Mouse (Mus musculus) left cerebral cortex, adult 9 months (tissue): ENCODE measurements at regions not wholly inside any gene's neighbourhood (a gene's known extent, or its start where the extent isn't known, plus 50 kb on each side); places are given as distances from the start of the nearest gene placed in this dataset.
"Not testable (repeated sequence)": the region's sequence is repeated elsewhere in the genome, so short reads cannot be mapped to it uniquely, and the experiment has no call there.

ENCODE experiments used
- DNase-seq, 2 experiments: peaks; one replicate each; pipeline ENCODE4 v3.0.0; 2022; ENCODE audit warnings: low spot score in 2 of 2

DNA sequence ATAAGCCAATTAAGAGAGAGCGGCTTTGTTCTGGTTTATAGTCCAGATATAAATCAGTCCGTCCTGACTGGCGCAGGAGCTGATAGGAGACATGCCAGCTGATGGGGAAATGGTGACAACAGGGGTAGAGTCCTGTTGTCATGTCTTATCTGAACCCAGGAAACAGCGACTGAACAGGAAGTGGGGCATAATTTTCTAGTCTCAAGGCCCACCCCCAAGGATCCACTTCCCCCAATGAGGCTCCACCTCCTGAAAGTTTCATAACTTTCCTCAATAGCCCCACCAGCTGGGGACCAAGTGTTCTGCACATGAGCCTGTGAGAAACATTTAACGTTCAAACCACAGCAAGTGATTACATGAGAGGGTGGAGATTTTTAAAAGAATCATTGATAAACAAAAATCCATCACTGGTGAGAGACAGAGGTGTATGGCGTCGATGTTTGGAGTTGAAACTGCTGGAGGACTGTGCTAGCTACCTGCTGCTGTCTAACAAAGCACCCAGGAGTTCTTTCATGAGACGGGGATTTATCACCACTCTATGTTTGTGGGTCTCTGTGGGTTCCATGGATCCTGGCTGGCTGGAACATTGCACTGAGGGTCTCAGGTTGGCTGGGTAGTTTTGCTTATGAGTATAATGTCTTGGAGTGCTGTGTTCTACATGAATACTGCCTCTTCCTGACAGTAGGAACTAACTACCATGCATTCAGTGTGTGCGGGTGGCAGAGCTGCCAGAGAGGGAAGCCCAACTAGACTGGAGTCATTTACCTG lies 132.0 kb upstream of the Gadl1 start:
- DNase-seq, result no peak

DNA sequence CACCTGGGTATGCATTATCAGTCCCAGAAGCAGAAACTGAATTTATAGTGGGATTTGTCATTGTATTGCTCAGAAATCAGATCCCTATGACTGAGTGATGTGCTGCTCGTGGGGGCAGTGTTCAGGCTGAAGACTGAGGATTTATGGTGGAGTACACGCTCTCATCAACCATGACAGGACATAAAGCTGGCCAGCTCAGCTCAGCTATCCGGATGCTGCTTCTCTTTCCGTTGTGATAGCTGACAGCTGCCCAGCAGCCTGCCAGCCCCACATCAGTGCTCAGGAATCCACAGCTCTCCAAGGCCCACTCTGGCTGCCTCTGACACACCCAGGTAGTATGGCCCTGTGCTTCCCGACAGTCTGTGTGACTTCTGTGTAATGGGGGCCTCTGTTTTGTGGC lies 130.4 kb upstream of the Gadl1 start:
- no peak for DNase-seq

GRCm38 (mm10) chr9:115799330-115799729 lies 109.9 kb upstream of the Gadl1 start:
- no peak for DNase-seq

DNA sequence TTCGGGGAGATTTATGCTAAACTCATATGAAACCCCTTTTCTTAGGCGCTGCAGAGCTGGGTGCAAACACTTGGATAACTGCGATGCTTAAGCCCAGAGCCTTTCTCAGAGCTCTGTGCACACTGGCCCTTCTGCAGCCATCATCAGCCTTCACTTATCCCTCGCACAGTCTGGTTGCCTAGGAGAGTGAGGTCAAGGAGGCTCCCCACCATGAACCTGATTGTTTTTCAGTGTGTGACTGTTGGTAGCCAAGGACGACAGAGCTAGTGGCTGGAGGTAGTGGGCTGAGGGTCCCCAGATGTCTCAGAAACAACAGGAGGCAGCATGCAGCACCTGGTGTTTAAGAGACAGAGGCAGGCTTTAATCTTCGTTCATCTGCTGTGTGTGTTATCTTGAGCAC lies 108.6 kb upstream of the Gadl1 start:
- no peak for DNase-seq

- DNase-seq, result no peak
Observed at GRCm38 (mm10) chr9:115803071-115803470, 106.2 kb upstream of the Gadl1 start.

DNA sequence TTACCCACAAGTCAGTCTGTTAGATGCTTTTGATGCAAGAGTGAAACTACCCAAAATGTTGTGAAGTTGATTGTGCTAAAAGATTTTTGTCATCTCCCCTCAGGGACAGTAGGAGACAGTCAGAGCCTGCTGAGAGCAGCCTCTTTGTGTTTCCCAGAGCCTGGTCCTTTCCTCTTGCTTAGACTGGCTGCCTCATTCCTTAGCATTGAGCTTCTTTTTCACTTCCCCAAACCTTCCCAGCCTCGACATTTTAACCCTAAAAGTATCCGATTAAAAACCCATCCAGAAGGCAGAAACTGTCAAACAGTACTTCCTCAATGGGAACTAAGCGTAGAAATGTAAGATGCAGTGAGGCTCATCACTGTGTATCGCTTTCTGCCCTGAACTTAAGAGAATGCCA lies 104.0 kb upstream of the Gadl1 start:
- no peak for DNase-seq

DNA sequence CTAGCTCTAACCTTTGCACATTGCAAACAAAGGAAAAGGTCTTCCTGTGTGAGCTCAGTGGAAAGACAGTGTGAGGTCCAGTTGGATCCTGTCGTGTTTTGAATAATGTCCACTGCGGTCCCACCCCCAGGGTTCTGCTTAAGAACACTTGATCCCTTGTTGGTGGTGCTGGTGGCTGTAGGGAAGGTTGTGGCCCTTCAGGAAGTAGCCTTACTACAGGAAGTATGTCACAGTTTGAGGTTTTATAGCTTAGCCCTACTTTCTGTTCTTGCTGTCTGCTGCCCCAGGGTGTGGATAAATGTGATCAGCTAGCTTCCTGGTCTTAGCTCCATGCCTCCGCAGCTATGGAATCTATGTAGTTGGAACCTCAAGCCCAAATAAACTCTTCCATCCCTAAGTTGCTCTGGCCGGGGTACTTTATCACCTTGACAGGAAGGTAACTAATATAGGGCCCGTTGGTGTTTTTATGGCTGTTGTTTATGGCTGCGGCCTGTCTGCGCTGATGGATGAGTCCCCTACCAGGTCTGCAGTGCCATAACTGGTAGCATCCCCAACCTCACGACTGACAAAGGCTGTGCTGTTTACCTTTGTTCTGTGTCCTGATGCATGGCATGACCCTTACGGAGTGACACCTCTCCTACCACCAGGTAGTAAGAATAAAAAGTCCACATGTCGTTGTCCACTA lies 103.1 kb upstream of the Gadl1 start:
- no peak for DNase-seq

GRCm38 (mm10) chr9:115840186-115840585 lies 69.1 kb upstream of the Gadl1 start:
- DNase-seq, result no peak

DNA sequence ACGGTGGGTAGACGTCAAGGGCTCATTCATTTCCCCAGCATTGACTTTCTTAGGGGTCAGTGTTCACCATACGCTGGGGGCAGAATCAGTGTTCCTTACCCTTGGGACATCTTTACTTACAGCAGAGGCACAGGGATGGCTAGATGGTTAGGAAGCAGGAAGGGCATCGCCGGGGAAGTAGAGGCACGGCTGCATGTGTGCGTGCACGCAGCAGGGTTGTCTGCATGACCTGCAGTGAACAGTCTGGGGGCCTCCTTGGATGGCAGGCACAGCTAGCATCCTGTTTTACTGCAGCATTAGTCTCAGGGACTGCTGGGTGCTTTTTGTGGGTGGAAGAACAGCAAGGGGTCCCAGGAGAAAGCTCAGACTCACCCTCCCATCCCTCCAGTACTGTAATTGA lies 68.5 kb upstream of the Gadl1 start:
- no peak for DNase-seq

DNA sequence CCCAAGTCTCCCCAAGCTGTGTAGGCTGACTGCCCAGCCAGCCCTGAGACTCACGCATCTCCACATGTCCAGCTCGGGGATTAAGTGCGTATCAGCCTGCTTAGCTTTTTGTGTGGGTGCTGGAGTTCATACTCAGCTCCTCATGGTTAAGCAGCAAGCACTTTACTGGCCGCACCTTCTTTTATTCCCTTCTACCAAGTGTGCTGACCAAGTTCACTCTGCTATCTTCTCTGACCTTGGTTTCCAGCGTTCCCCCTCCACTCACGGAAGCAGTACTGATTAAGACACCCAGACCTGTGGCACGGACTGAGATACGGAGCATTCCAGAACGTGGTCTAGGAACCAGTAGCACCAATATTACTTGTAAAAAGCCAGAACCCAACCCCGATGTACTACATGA lies 67.6 kb upstream of the Gadl1 start:
- no peak for DNase-seq

DNA sequence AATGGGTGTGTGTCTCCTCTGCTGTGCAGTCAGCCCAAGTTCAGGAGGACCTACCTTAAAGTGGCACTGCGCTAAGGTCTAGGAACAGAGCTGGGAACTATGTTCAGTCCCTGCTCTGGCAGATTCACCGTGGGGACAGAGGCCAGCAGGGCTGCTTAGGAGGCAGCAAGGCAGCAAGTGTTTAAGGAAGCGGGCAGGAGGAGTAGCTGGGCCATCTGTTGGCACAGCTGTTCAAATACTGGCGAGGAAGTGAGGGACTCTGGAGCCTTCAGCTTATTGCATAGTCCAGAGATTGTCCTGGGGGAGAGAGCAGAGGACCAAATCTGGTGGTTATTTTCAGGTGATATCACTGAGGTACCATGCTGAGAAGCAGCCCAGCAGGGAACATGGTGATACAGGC lies 64.9 kb upstream of the Gadl1 start:
- no peak for DNase-seq

GRCm38 (mm10) chr9:115845091-115845490 lies 64.2 kb upstream of the Gadl1 start:
- DNase-seq, result no peak

DNA sequence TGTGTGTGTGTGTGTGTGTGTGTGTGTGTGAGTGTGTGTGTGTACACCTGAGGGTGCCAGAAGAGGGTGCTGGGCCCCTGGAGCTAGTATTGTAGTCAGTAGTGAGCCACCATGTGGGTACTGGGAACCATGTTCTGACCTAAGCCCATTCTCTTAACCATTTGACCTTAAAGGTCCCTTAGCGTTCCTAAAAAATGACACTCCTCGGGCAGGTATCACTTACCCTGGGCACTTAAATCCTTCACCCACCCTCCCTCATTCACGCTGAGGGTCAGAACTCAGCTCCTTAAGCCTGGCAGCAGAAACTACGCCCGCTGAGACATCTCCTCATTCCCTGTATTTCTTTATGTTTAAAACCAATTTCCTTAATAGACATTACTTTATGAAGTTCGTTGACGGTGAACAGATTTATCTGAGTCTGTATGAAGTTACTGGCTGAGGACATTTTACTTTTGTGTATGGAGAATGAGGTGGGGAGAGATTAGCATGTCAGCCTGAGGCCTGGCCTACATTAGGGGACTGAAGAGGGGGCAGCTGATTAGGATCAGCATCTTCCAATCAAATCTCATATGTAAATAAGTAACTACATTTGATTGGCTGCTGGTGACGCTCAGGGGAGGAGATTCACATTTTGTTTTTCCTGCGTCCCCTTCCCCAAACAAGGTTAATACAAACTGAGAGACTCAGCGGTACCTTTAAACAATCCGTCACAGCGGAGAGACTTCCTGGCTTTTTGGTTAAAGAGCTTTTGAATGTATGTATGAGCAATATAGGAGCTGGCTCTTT lies 61.8 kb upstream of the Gadl1 start:
- no peak for DNase-seq

DNA sequence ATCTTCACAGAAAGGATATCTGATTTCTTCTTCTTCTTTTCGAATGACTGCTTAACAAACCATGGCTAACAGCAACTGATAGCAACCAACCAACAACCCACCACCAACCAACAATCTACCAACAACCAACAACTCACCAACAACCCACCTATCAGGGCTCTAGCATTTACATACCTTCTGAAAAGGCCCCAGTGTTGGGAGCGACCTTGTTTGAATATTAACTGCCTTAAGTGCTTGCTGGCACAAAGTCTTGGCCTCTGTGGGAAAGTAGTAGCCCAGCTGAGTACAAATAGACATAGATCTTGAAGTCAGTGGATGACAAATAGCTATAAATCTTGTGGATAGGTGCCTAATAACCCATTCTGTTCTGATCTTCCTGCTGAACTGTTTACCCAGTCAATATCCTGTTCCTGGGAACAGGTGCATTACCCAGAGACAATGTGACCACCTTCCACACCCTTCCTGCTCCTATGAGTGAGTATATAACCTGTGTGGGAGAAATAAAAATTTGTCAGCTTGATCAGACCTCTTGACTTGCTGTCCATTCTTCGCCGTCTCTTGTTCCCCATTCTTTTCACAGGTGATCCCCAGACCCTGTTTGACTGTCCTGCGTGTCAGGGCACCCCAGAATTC lies 55.9 kb upstream of the Gadl1 start:
- DNase-seq, result not testable (repeated sequence)

DNA sequence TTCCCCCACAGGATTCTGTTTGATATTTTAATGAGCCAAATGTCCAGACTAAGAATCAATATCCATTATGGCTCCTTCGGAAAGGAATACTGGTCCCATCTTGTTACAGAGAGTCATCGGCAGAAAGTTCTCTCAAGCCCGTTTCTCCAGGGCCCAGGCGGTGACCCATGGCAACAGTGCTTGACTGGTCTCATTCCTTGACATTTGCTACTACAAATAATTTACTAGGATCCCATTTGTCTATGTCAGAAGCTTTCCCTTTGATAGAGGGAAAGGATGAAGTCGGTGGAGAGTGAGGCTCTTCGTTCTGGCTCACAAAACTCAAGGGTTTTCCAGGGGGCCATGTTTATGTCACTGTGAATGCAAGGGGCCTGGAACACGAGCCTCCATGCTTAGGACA lies 52.0 kb upstream of the Gadl1 start:
- no peak for DNase-seq

GRCm38 (mm10) chr9:115858848-115859247 lies 50.4 kb upstream of the Gadl1 start:
- DNase-seq, result peak in 1 of 2 experiments; percentile 11
